In genomic region chr8:11912451-11913128, GRCm38 (mm10) we compare ENCODE assay signal across 14 mouse cellular contexts.
DNase-seq lines count a peak whose midpoint lies in the region; ATAC-seq and TF ChIP-seq lines count a peak whose summit lies in the region.
"Had no signal": no experiment of that assay in that cellular context is flagged by ENCODE, and none has a peak within 500 bp of the region (broad histone marks: within the 10 kb centered on the region; RNA-seq: fewer than 3 reads in every experiment).

No protein-coding gene starts in this region.

- H3K36me3 ChIP-seq in forebrain, embryonic 10.5 days (replicated peaks) = no peaks in the 10 kb centered on the region
- no peaks in the 10 kb centered on the region for H3K36me3 ChIP-seq in forebrain, embryonic 14.5 days (ENCODE audit: control insufficient read depth, insufficient read depth, low read length)
- H3K36me3 ChIP-seq in hindbrain, postnatal 0 days (ENCODE audit: insufficient read depth, low read length) = no peaks in the 10 kb centered on the region
- H3K36me3 ChIP-seq in midbrain, embryonic 15.5 days (replicated peaks) = no peaks in the 10 kb centered on the region
- H3K36me3 ChIP-seq: limb, embryonic 10.5 days had no signal

- peak overlapping the region; percentile 22; the same call in 1 of the 2 replicates for H3K27ac ChIP-seq in forebrain, embryonic 10.5 days
- H3K27ac ChIP-seq in forebrain, embryonic 14.5 days (ENCODE audit: low read depth, low read length) = peak overlapping the region; percentile 77
- no peak overlapping the region for H3K27ac ChIP-seq in hindbrain, postnatal 0 days
- H3K27ac ChIP-seq in midbrain, embryonic 15.5 days = peak overlapping the region; percentile 4; the same call in 1 of the 2 replicates
- H3K27ac ChIP-seq: limb, embryonic 10.5 days; liver, embryonic 14.5 days; stomach, postnatal 0 days had no signal

- H3K4me2 ChIP-seq in forebrain, embryonic 14.5 days (ENCODE audit: low read length) = peak overlapping the region; percentile 59
- H3K4me2 ChIP-seq in hindbrain, postnatal 0 days (ENCODE audit: low read depth, low read length) = peak overlapping the region; percentile 17
- H3K4me2 ChIP-seq in midbrain, embryonic 15.5 days = peak overlapping the region; percentile 25

- DNase-seq in forebrain, embryonic 10.5 days (ENCODE audit: extremely low spot score, low spot score) = no peak
- peak; percentile 70 for DNase-seq in forebrain, embryonic 14.5 days (ENCODE audit: low spot score)
- DNase-seq in hindbrain, postnatal 0 days (ENCODE audit: low spot score) = no peak
- DNase-seq in layer of hippocampus, adult 18-20 months (ENCODE audit: low spot score in 2 of 2) = no peak
- no peak for DNase-seq in thymus, postnatal 4 days
- no peak for DNase-seq in urinary bladder, postnatal 10 days (ENCODE audit: low spot score)
- no peak for DNase-seq in heart, postnatal 25 days (ENCODE audit: low spot score)
- DNase-seq: layer of hippocampus, adult 9-11 months; spleen, adult 18-20 months had no signal

- H3K27me3 ChIP-seq in forebrain, embryonic 10.5 days (ENCODE audit: poor library complexity, severe bottlenecking) = peaks cover 47% of the 10 kb centered on the region
- H3K27me3 ChIP-seq in forebrain, embryonic 14.5 days (replicated peaks; ENCODE audit: control insufficient read depth, insufficient read depth, low read length) = no peaks in the 10 kb centered on the region
- H3K27me3 ChIP-seq in hindbrain, postnatal 0 days (ENCODE audit: insufficient read depth, low read length) = no peaks in the 10 kb centered on the region
- H3K27me3 ChIP-seq in midbrain, embryonic 15.5 days (replicated peaks) = no peaks in the 10 kb centered on the region

- ATAC-seq in forebrain, embryonic 14.5 days = peak; percentile 73
- no peak for ATAC-seq in hindbrain, postnatal 0 days
- no peak; the same call in 1 of the 2 replicates for ATAC-seq in midbrain, embryonic 15.5 days (replicated peaks)
- ATAC-seq: Patski had no signal

- 70% methylated on average over 17 of the region's 17 CpGs for WGBS in forebrain, embryonic 10.5 days
- WGBS in forebrain, embryonic 14.5 days = 20% methylated on average over 17 of the region's 17 CpGs
- WGBS in hindbrain, postnatal 0 days = 17% methylated on average over 17 of the region's 17 CpGs
- 22% methylated on average over 17 of the region's 17 CpGs for WGBS in midbrain, embryonic 15.5 days

- peaks cover 48% of the 10 kb centered on the region for H3K4me1 ChIP-seq in forebrain, embryonic 10.5 days
- peaks cover 26% of the 10 kb centered on the region for H3K4me1 ChIP-seq in forebrain, embryonic 14.5 days (ENCODE audit: control insufficient read depth, insufficient read depth, low read length)
- H3K4me1 ChIP-seq in hindbrain, postnatal 0 days (ENCODE audit: insufficient read depth, low read length) = peaks cover 18% of the 10 kb centered on the region
- peaks cover 42% of the 10 kb centered on the region for H3K4me1 ChIP-seq in midbrain, embryonic 15.5 days

- H3K9ac ChIP-seq in forebrain, embryonic 14.5 days (ENCODE audit: low read length) = peak overlapping the region; percentile 43; the same call in 1 of the 2 replicates
- no peak overlapping the region for H3K9ac ChIP-seq in hindbrain, postnatal 0 days (replicated peaks; ENCODE audit: low read length)
- H3K9ac ChIP-seq in midbrain, embryonic 15.5 days = no peak overlapping the region
- H3K9ac ChIP-seq: liver, embryonic 14.5 days had no signal

- H3K9me3 ChIP-seq in forebrain, embryonic 10.5 days = no peaks in the 10 kb centered on the region
- no peaks in the 10 kb centered on the region for H3K9me3 ChIP-seq in forebrain, embryonic 14.5 days (replicated peaks; ENCODE audit: control insufficient read depth, low read length)
- H3K9me3 ChIP-seq in hindbrain, postnatal 0 days (ENCODE audit: low read length) = no peaks in the 10 kb centered on the region
- H3K9me3 ChIP-seq in midbrain, embryonic 15.5 days = no peaks in the 10 kb centered on the region
- H3K9me3 ChIP-seq: limb, embryonic 10.5 days had no signal

- TF ChIP-seq CTCF in hindbrain, postnatal 0 days (IDR thresholded peaks at IDR 0.05; ENCODE audit: low read depth) = no peak

- intact Hi-C loops in heart, postnatal 25 days (cut with DNase I) = no loop called here

- no peak overlapping the region for H3K4me3 ChIP-seq in forebrain, embryonic 10.5 days
- H3K4me3 ChIP-seq in forebrain, embryonic 14.5 days (ENCODE audit: low read depth, low read length) = peak overlapping the region; percentile 13; the same call in 1 of the 2 replicates
- no peak overlapping the region for H3K4me3 ChIP-seq in hindbrain, postnatal 0 days (ENCODE audit: low read length)
- H3K4me3 ChIP-seq in midbrain, embryonic 15.5 days = no peak overlapping the region
- H3K4me3 ChIP-seq: limb, embryonic 10.5 days had no signal
